Mouse (Mus musculus): Measurements from ENCODE around the gene Mif.

DNA sequence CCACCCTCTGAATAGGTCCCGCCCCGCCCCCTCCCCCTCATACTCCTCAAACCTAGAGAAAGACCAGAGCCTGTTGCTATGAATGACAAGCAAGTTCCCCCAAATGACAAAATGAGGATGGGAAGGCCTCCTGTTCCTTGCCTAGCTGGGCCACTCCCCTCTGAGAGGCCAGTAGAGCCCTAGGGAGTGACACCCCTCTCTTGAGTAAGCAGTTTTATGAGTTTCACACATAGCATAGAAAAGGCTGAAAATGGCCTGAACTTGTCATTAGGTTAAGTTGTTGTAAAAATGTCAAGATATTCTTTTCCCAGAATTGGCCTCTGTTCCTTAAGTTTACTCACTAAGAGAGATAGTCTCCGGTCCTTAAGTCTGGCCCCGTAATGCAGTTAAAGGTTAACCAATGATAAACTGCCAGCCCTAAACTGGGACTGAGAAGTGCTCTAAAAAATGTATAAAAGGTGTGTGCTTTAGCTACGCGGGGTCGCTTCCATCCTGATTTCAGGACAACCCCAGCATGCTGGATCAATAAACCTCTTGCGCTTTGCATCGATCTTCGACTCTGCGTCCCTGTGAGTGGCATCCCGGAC, 7.4 kb downstream of the Mif start:
- no peak for TF ChIP-seq CHD2 (IDR thresholded peaks at IDR 0.05; ENCODE audit: low read depth, low read length)
- no peak for TF ChIP-seq ZNF384 (IDR thresholded peaks at IDR 0.05; ENCODE audit: low read depth, low read length)
- no peak for TF ChIP-seq MAFK (IDR thresholded peaks at IDR 0.05; ENCODE audit: insufficient read depth, low read depth, low read length)
- TF ChIP-seq ZC3H11A (IDR thresholded peaks at IDR 0.05; ENCODE audit: borderline replicate concordance, low read depth, low read length), result no peak
- TF ChIP-seq HCFC1 (IDR thresholded peaks at IDR 0.05; ENCODE audit: borderline replicate concordance, insufficient read depth, low read length), result no peak

Measured in ES-E14 (cell line).